Mouse (Mus musculus) small intestine, adult 2 months (tissue): ENCODE measurements around the gene Col4a2.

Experiments
- CTCF ChIP-seq: fragments of 200-500 bp; IDR thresholded peaks from 2 replicates; pipeline ENCODE4 v1.5.1; 2012; ENCODE audit warnings: low read depth, mild to moderate bottlenecking, control low read depth, inconsistent platforms, low read length, moderate library complexity, mixed read lengths; ENCODE audit not compliant: insufficient replicate concordance, insufficient read length; ENCODE audit errors: extremely low read depth
- POLR2A ChIP-seq: fragments of 200-500 bp; IDR thresholded peaks from 2 replicates; pipeline ENCODE4 v1.6.1; 2012; ENCODE audit warnings: low read depth, mild to moderate bottlenecking, control low read depth, inconsistent platforms, low read length, moderate library complexity

- TF ChIP-seq CTCF, result no peak
- no peak for TF ChIP-seq POLR2A
Observed at GRCm38 (mm10) chr8:11454228-11454627, 141.6 kb downstream of the Col4a2 start.
